Mouse (Mus musculus) heart, embryonic 10.5 days (tissue): ENCODE data around the gene Olfr578. TPM values are rescaled to one million over a fixed set of nuclear protein-coding genes. Genes with fewer than 3 reads are reported as not detected.

Source experiments
- polyA plus RNA-seq: library from polyadenylated mRNA; unstranded; fragments of >200 nt; fragmentation: Nextera tagmentation; extraction: Ambion mirVana; gene quantifications from 2 replicates; pipeline ENCODE4 v1.2.1, GENCODE M21; 2016

Olfr578 gene
- polyA plus RNA-seq, 1 experiment from 2014 or later: not detected

Other genes starting within 250 kb of the Olfr578 start
- not detected in 2 replicates for gene Olfr560, start 230.0 kb downstream of the Olfr578 start, polyA plus RNA-seq
- not detected in 2 replicates for gene Olfr78, start 229.9 kb downstream of the Olfr578 start, polyA plus RNA-seq
- gene Olfr561, start 218.1 kb downstream of the Olfr578 start, polyA plus RNA-seq: not detected in 2 replicates
- gene Olfr564, start 185.8 kb downstream of the Olfr578 start, polyA plus RNA-seq: not detected in 2 replicates
- not detected in 2 replicates for gene Olfr566, start 130.6 kb downstream of the Olfr578 start, polyA plus RNA-seq
- not detected in 2 replicates for gene Olfr568, start 112.2 kb downstream of the Olfr578 start, polyA plus RNA-seq
- gene Olfr569, start 98.4 kb downstream of the Olfr578 start, polyA plus RNA-seq: not detected in 2 replicates
- gene Olfr570, start 94.7 kb downstream of the Olfr578 start, polyA plus RNA-seq: not detected in 2 replicates
- gene Olfr571, start 71.8 kb downstream of the Olfr578 start, polyA plus RNA-seq: not detected in 2 replicates
- not detected in 2 replicates for gene Olfr572, start 64.9 kb downstream of the Olfr578 start, polyA plus RNA-seq
- not detected in 2 replicates for gene Olfr573-ps1, start 46.7 kb downstream of the Olfr578 start, polyA plus RNA-seq
- gene Olfr574, start 40.9 kb downstream of the Olfr578 start, polyA plus RNA-seq: not detected in 2 replicates
- not detected in 2 replicates for gene Olfr575, start 30.5 kb downstream of the Olfr578 start, polyA plus RNA-seq
- not detected in 2 replicates for gene Olfr576, start 26.7 kb downstream of the Olfr578 start, polyA plus RNA-seq
- not detected in 2 replicates for gene Olfr577, start 13.4 kb downstream of the Olfr578 start, polyA plus RNA-seq
- not detected in 2 replicates for gene Olfr582, start 48.7 kb upstream of the Olfr578 start, polyA plus RNA-seq
- gene Olfr583, start 62.0 kb upstream of the Olfr578 start, polyA plus RNA-seq: not detected in 2 replicates
- gene Olfr584, start 92.6 kb upstream of the Olfr578 start, polyA plus RNA-seq: not detected in 2 replicates
- not detected in 2 replicates for gene Olfr585, start 108.4 kb upstream of the Olfr578 start, polyA plus RNA-seq
- gene Olfr586, start 136.3 kb upstream of the Olfr578 start, polyA plus RNA-seq: not detected in 2 replicates
- not detected in 2 replicates for gene Olfr588-ps1, start 151.6 kb upstream of the Olfr578 start, polyA plus RNA-seq
- not detected in 2 replicates for gene Olfr589, start 167.0 kb upstream of the Olfr578 start, polyA plus RNA-seq
- not detected in 2 replicates for gene Olfr591, start 189.0 kb upstream of the Olfr578 start, polyA plus RNA-seq
- gene Olfr592, start 195.5 kb upstream of the Olfr578 start, polyA plus RNA-seq: not detected in 2 replicates
- gene Olfr593, start 222.5 kb upstream of the Olfr578 start, polyA plus RNA-seq: not detected in 2 replicates
- gene Olfr594, start 227.7 kb upstream of the Olfr578 start, polyA plus RNA-seq: not detected in 2 replicates